Mouse (Mus musculus) lung, embryonic 14.5 days (tissue): ENCODE results near the gene Slc12a8. TPM values are rescaled to one million over a fixed set of nuclear protein-coding genes. Genes with fewer than 3 reads are reported as not detected.

ENCODE experiments used
- ATAC-seq: fragments of 200-750 bp; cut with Nextera tagmentation; 2 replicates; pipeline ENCODE4 v1.8.0; 2017; ENCODE audit warnings: mild to moderate bottlenecking, moderate TSS enrichment, moderate library complexity; ENCODE audit not compliant: insufficient read depth
- DNase-seq: peaks from one replicate; pipeline ENCODE4 v3.0.0-alpha.2; 2015
- H3K27ac ChIP-seq: fragments of 300-500 bp; sonication (generic); 2 replicates; pipeline ENCODE4 v1.5.1; 2014; ENCODE audit warnings: low read depth, mild to moderate bottlenecking, moderate library complexity
- H3K27me3 ChIP-seq: fragments of 300-500 bp; sonication (generic); 2 replicates; pipeline ENCODE4 v1.6.1; 2014; ENCODE audit warnings: low read length, control low read depth; ENCODE audit not compliant: insufficient read depth
- H3K36me3 ChIP-seq: fragments of 300-500 bp; sonication (generic); 2 replicates; pipeline ENCODE4 v1.6.1; 2014; ENCODE audit warnings: control low read depth; ENCODE audit not compliant: insufficient read depth
- H3K4me1 ChIP-seq: fragments of 300-500 bp; sonication (generic); 2 replicates; pipeline ENCODE4 v1.6.1; 2014; ENCODE audit warnings: antibody characterized with exemption, control low read depth; ENCODE audit not compliant: insufficient read depth
- H3K4me2 ChIP-seq: fragments of 300-500 bp; sonication (generic); 2 replicates; pipeline ENCODE4 v1.6.1; 2014; ENCODE audit warnings: mild to moderate bottlenecking
- H3K4me3 ChIP-seq: fragments of 300-500 bp; sonication (generic); 2 replicates; pipeline ENCODE4 v1.5.1; 2014; ENCODE audit warnings: low read depth, low read length
- H3K9ac ChIP-seq: fragments of 300-500 bp; sonication (generic); 2 replicates; pipeline ENCODE4 v1.6.1; 2014
- H3K9me3 ChIP-seq: fragments of 300-500 bp; sonication (generic); 2 replicates; pipeline ENCODE4 v1.6.1; 2016; ENCODE audit warnings: low read depth, low read length, control low read depth
- CTCF ChIP-seq: IDR thresholded peaks from 2 replicates; pipeline ENCODE4 v1.5.1; 2016; ENCODE audit warnings: antibody characterized with exemption, low read depth
- WGBS: fragments of 180-500 bp; shearing (Covaris S2); extraction: QIAGEN DNeasy Blood & Tissue Kit; methylation state at CpG from one replicate; pipeline ENCODE4 v1.1.7; 2014; 5-methylcytosine and 5-hydroxymethylcytosine counted together
- polyA plus RNA-seq: library from polyadenylated mRNA; unstranded; fragments of >200 nt; fragmentation: Nextera tagmentation; extraction: Ambion mirVana; gene quantifications from 2 replicates; pipeline ENCODE4 v1.2.1, GENCODE M21; 2014

Slc12a8 gene
- polyA plus RNA-seq, 1 experiment from 2014 or later = 1.1 TPM

- H3K4me1 ChIP-seq = peaks cover 11% of the 10 kb centered on the region; the same call in 1 of the 2 replicates
- H3K27me3 ChIP-seq = no peaks in the 10 kb centered on the region
- TF ChIP-seq CTCF = no peak
- peak overlapping the region; percentile 83 for H3K4me3 ChIP-seq
- DNase-seq = peak; percentile 46
- peak overlapping the region; percentile 76 for H3K4me2 ChIP-seq
- H3K9ac ChIP-seq = peak overlapping the region; percentile 79
- H3K9me3 ChIP-seq = no peaks in the 10 kb centered on the region
- no peaks in the 10 kb centered on the region for H3K36me3 ChIP-seq
- H3K27ac ChIP-seq = peak overlapping the region; percentile 86
- peak; percentile 58; the same call in 1 of the 2 replicates for ATAC-seq
- WGBS = under 1% methylated on average over 46 of the region's 46 CpGs
Observed at GRCm38 (mm10) chr16:33684703-33685701, 167.9 kb downstream of the Slc12a8 start.

GRCm38 (mm10) chr16:33686056-33686455 lies 168.9 kb downstream of the Slc12a8 start:
- H3K4me3 ChIP-seq = peak overlapping the region; percentile 83
- no peak for TF ChIP-seq CTCF

GRCm38 (mm10) chr16:33687724-33688123 lies 170.6 kb downstream of the Slc12a8 start:
- Histone ChIP-seq H3K36me3 (no peaks in the 10 kb centered on the region), H3K4me2 (peak overlapping the region; percentile 76), H3K9me3 (no peaks in the 10 kb centered on the region), H3K27me3 (no peaks in the 10 kb centered on the region), H3K9ac (no peak overlapping the region), H3K4me1 (peaks cover 11% of the 10 kb centered on the region; the same call in 1 of the 2 replicates), H3K4me3 (no peak overlapping the region), H3K27ac (no peak overlapping the region; the same call in 1 of the 2 replicates)
- DNase-seq = no peak
- no peak for TF ChIP-seq CTCF
- no peak for ATAC-seq
- 76% methylated on average over 3 of the region's 3 CpGs for WGBS

More at GRCm38 (mm10) chr16:33686056-33686455, 168.9 kb downstream of the Slc12a8 start:
- Histone ChIP-seq H3K4me1 (peaks cover 11% of the 10 kb centered on the region; the same call in 1 of the 2 replicates), H3K4me2 (peak overlapping the region; percentile 76), H3K9ac (peak overlapping the region; percentile 79), H3K36me3 (no peaks in the 10 kb centered on the region), H3K27me3 (no peaks in the 10 kb centered on the region), H3K27ac (no peak overlapping the region), H3K9me3 (no peaks in the 10 kb centered on the region)
- DNase-seq (no peak), ATAC-seq (no peak)
- WGBS = 64% methylated on average over 1 of the region's 1 CpGs

- TF ChIP-seq CTCF = no peak
- Histone ChIP-seq H3K9me3 (no peaks in the 10 kb centered on the region), H3K27ac (no peak overlapping the region), H3K4me3 (no peak overlapping the region), H3K4me1 (peaks cover 6% of the 10 kb centered on the region; the same call in 1 of the 2 replicates), H3K9ac (no peak overlapping the region), H3K27me3 (no peaks in the 10 kb centered on the region), H3K36me3 (no peaks in the 10 kb centered on the region), H3K4me2 (no peak overlapping the region)
- WGBS = 66% methylated on average over 6 of the region's 6 CpGs
- DNase-seq (no peak), ATAC-seq (no peak)
Observed at GRCm38 (mm10) chr16:33690975-33691747, 174.0 kb downstream of the Slc12a8 start.

GRCm38 (mm10) chr16:33693553-33693952 lies 176.4 kb downstream of the Slc12a8 start:
- Histone ChIP-seq H3K4me3 (no peak overlapping the region), H3K27me3 (no peaks in the 10 kb centered on the region), H3K36me3 (no peaks in the 10 kb centered on the region), H3K4me1 (peaks cover 6% of the 10 kb centered on the region), H3K4me2 (no peak overlapping the region), H3K9ac (no peak overlapping the region), H3K9me3 (no peaks in the 10 kb centered on the region), H3K27ac (no peak overlapping the region)
- ATAC-seq (no peak), DNase-seq (no peak)
- 79% methylated on average over 1 of the region's 1 CpGs for WGBS
- TF ChIP-seq CTCF = no peak

- Histone ChIP-seq H3K4me1 (peaks cover 10% of the 10 kb centered on the region), H3K4me3 (no peak overlapping the region), H3K9me3 (no peaks in the 10 kb centered on the region), H3K27me3 (no peaks in the 10 kb centered on the region), H3K9ac (no peak overlapping the region), H3K4me2 (no peak overlapping the region), H3K36me3 (no peaks in the 10 kb centered on the region), H3K27ac (peak overlapping the region; percentile 31; the same call in 1 of the 2 replicates)
- peak; percentile 30; the same call in 1 of the 2 replicates for ATAC-seq
- 61% methylated on average over 13 of the region's 13 CpGs for WGBS
- peak; percentile 35 for DNase-seq
- no peak for TF ChIP-seq CTCF
Observed at GRCm38 (mm10) chr16:33696811-33697575, 179.9 kb downstream of the Slc12a8 start.
